ENCODE assay signal across 16 mouse cellular contexts in genomic region chrX:163944381-163944780, GRCm38 (mm10).
"Had no signal": no experiment of that assay in that cellular context is flagged by ENCODE, and none has a peak within 500 bp of the region (broad histone marks: within the 10 kb centered on the region; RNA-seq: fewer than 3 reads in every experiment).

No protein-coding gene starts in this region.

- DNase-seq: liver, postnatal 0 days; lung, adult 2 months; lung, postnatal 10 days; lung, postnatal 36 days; right cerebral cortex, adult 18-20 months; right cerebral cortex, postnatal 25 days; right cerebral cortex, postnatal 4 days; spleen, adult 18-20 months; thymus, adult 18-20 months; thymus, postnatal 14 days; thymus, postnatal 36 days had no signal

- ATAC-seq: liver, postnatal 0 days; midbrain, embryonic 13.5 days; midbrain, embryonic 15.5 days had no signal

- H3K27me3 ChIP-seq: liver, embryonic 15.5 days; lung, embryonic 15.5 days; midbrain, embryonic 13.5 days; midbrain, embryonic 15.5 days; neural tube, embryonic 12.5 days had no signal
